Mouse (Mus musculus) forebrain, postnatal 0 days (tissue): ENCODE data around the gene Tub. TPM values are rescaled to one million over a fixed set of nuclear protein-coding genes. Genes with fewer than 3 reads are reported as not detected.
A peak's percentile ranks its signal among the peaks of the same experiment; 100 is the strongest.

Experiments
- ATAC-seq: fragments of 200-750 bp; cut with Nextera tagmentation; 2 replicates; pipeline ENCODE4 v1.8.0; 2017; ENCODE audit warnings: mild to moderate bottlenecking, moderate library complexity
- DNase-seq: peaks from one replicate; pipeline ENCODE4 v3.0.0-alpha.2; 2015
- H3K27ac ChIP-seq: fragments of 300-500 bp; sonication (generic); 2 replicates; pipeline ENCODE4 v1.5.1; 2014; ENCODE audit warnings: low read depth, mild to moderate bottlenecking, antibody characterized with exemption, low read length, moderate library complexity, mixed read lengths
- H3K27me3 ChIP-seq: fragments of 300-500 bp; sonication (generic); 2 replicates; pipeline ENCODE4 v1.6.1; 2014; ENCODE audit warnings: mild to moderate bottlenecking, low read length, mixed read lengths; ENCODE audit not compliant: insufficient read depth
- H3K36me3 ChIP-seq: fragments of 300-500 bp; sonication (generic); 2 replicates; pipeline ENCODE4 v1.6.1; 2014; ENCODE audit warnings: mild to moderate bottlenecking, moderate library complexity; ENCODE audit not compliant: insufficient read depth
- H3K4me1 ChIP-seq: fragments of 300-500 bp; sonication (generic); 2 replicates; pipeline ENCODE4 v1.6.1; 2014; ENCODE audit warnings: antibody characterized with exemption; ENCODE audit not compliant: insufficient read depth
- H3K4me2 ChIP-seq: fragments of 300-500 bp; sonication (generic); 2 replicates; pipeline ENCODE4 v1.6.1; 2014; ENCODE audit warnings: low read depth, mild to moderate bottlenecking, moderate library complexity
- H3K4me3 ChIP-seq: fragments of 300-500 bp; sonication (generic); 2 replicates; pipeline ENCODE4 v1.5.1; 2014; ENCODE audit warnings: low read depth, low read length, mixed read lengths
- H3K9ac ChIP-seq: fragments of 300-500 bp; sonication (generic); 2 replicates; pipeline ENCODE4 v1.6.1; 2014; ENCODE audit warnings: mild to moderate bottlenecking
- H3K9me3 ChIP-seq: fragments of 300-500 bp; sonication (generic); 2 replicates; pipeline ENCODE4 v1.6.1; 2016; ENCODE audit warnings: low read length
- CTCF ChIP-seq: sonication (generic); IDR thresholded peaks from 2 replicates; pipeline ENCODE4 v1.5.1; 2016; ENCODE audit warnings: antibody characterized with exemption, control low read depth, low read depth
- WGBS: fragments of 180-500 bp; shearing (Covaris S2); extraction: QIAGEN DNeasy Blood & Tissue Kit; methylation state at CpG from one replicate; pipeline ENCODE4 v1.1.7; 2014; 5-methylcytosine and 5-hydroxymethylcytosine counted together
- polyA plus RNA-seq: library from polyadenylated mRNA; unstranded; fragments of >200 nt; fragmentation: Nextera tagmentation; extraction: Ambion mirVana; gene quantifications from 2 replicates; pipeline ENCODE4 v1.2.1, GENCODE M21; 2015
- total RNA-seq: library from RNA; depleted of rRNA; stranded (reverse); fragments of >200 nt; gene quantifications from 2 replicates; pipeline ENCODE4 v1.2.3, GENCODE M21; 2014

The Tub gene
- total and polyA plus RNA-seq, 2 experiments from 2014 or later, result 39.1 to 188 TPM

GRCm38 (mm10) chr7:109039445-109039844 is 89.3 kb downstream of the Tub start:
- H3K27ac ChIP-seq, result peak overlapping the region; percentile 72
- H3K36me3 ChIP-seq, result peaks cover 9% of the 10 kb centered on the region; the same call in 1 of the 2 replicates
- peak; percentile 95 for ATAC-seq
- no peak for TF ChIP-seq CTCF
- peak; percentile 91 for DNase-seq
- WGBS, result 50% methylated on average over 5 of the region's 5 CpGs
- no peak overlapping the region for H3K4me2 ChIP-seq
- no peak overlapping the region for H3K9ac ChIP-seq
- H3K4me3 ChIP-seq, result no peak overlapping the region
- no peaks in the 10 kb centered on the region for H3K27me3 ChIP-seq
- H3K4me1 ChIP-seq, result no peaks in the 10 kb centered on the region; the same call in 1 of the 2 replicates
- H3K9me3 ChIP-seq, result no peaks in the 10 kb centered on the region

- no peak overlapping the region for H3K27ac ChIP-seq
Measured at GRCm38 (mm10) chr7:109045876-109046275, 95.7 kb downstream of the Tub start.

GRCm38 (mm10) chr7:109050831-109051230 is 100.7 kb downstream of the Tub start:
- Histone ChIP-seq H3K4me2 (no peak overlapping the region), H3K9ac (no peak overlapping the region), H3K27me3 (no peaks in the 10 kb centered on the region), H3K4me3 (no peak overlapping the region), H3K27ac (no peak overlapping the region), H3K9me3 (no peaks in the 10 kb centered on the region), H3K4me1 (no peaks in the 10 kb centered on the region), H3K36me3 (peaks cover 15% of the 10 kb centered on the region; the same call in 1 of the 2 replicates)
- TF ChIP-seq CTCF, result no peak
- DNase-seq (no peak), ATAC-seq (no peak)
- WGBS, result 71% methylated on average over 1 of the region's 1 CpGs

More at GRCm38 (mm10) chr7:109045876-109046275, 95.7 kb downstream of the Tub start:
- Histone ChIP-seq H3K27me3 (no peaks in the 10 kb centered on the region), H3K4me3 (no peak overlapping the region), H3K4me2 (no peak overlapping the region), H3K36me3 (no peaks in the 10 kb centered on the region), H3K9me3 (no peaks in the 10 kb centered on the region), H3K4me1 (no peaks in the 10 kb centered on the region), H3K9ac (no peak overlapping the region)
- no peak for TF ChIP-seq CTCF
- 96% methylated on average over 2 of the region's 2 CpGs for WGBS
- ATAC-seq (no peak), DNase-seq (no peak)

- no peak overlapping the region for H3K9ac ChIP-seq
- no peaks in the 10 kb centered on the region for H3K4me1 ChIP-seq
- ATAC-seq, result no peak
- H3K36me3 ChIP-seq, result peaks cover 9% of the 10 kb centered on the region; the same call in 1 of the 2 replicates
- no peak overlapping the region for H3K4me3 ChIP-seq
- DNase-seq, result no peak
- H3K27ac ChIP-seq, result no peak overlapping the region
- TF ChIP-seq CTCF, result no peak
- H3K4me2 ChIP-seq, result no peak overlapping the region
- WGBS, result 92% methylated on average over 4 of the region's 4 CpGs
- H3K9me3 ChIP-seq, result no peaks in the 10 kb centered on the region
- no peaks in the 10 kb centered on the region for H3K27me3 ChIP-seq
Measured at GRCm38 (mm10) chr7:109059536-109059935, 109.4 kb downstream of the Tub start.

GRCm38 (mm10) chr7:109069641-109070040 is 119.5 kb downstream of the Tub start:
- 70% methylated on average over 4 of the region's 4 CpGs for WGBS

GRCm38 (mm10) chr7:109072326-109072725 is 122.2 kb downstream of the Tub start:
- no peak for TF ChIP-seq CTCF
- no peak overlapping the region for H3K27ac ChIP-seq
- no peak overlapping the region for H3K9ac ChIP-seq
- H3K36me3 ChIP-seq, result no peaks in the 10 kb centered on the region
- H3K4me2 ChIP-seq, result no peak overlapping the region
- no peak for DNase-seq
- H3K27me3 ChIP-seq, result no peaks in the 10 kb centered on the region
- no peaks in the 10 kb centered on the region for H3K9me3 ChIP-seq
- WGBS, result 62% methylated on average over 5 of the region's 5 CpGs
- no peaks in the 10 kb centered on the region for H3K4me1 ChIP-seq
- ATAC-seq, result no peak
- H3K4me3 ChIP-seq, result no peak overlapping the region

More at GRCm38 (mm10) chr7:109069641-109070040, 119.5 kb downstream of the Tub start:
- no peak for ATAC-seq
- Histone ChIP-seq H3K9ac (no peak overlapping the region), H3K9me3 (no peaks in the 10 kb centered on the region), H3K36me3 (no peaks in the 10 kb centered on the region), H3K4me2 (no peak overlapping the region), H3K4me3 (no peak overlapping the region), H3K4me1 (no peaks in the 10 kb centered on the region), H3K27ac (no peak overlapping the region), H3K27me3 (no peaks in the 10 kb centered on the region)
- DNase-seq, result no peak
- no peak for TF ChIP-seq CTCF

GRCm38 (mm10) chr7:109082269-109083112 is 132.4 kb downstream of the Tub start:
- Histone ChIP-seq H3K4me3 (peak overlapping the region; percentile 78), H3K4me2 (peak overlapping the region; percentile 60), H3K27me3 (0 out of 2 replicates have a peak, but pooled peaks cover 6% of the 10 kb centered on the region), H3K9ac (peak overlapping the region; percentile 81), H3K4me1 (peaks cover 11% of the 10 kb centered on the region), H3K36me3 (no peaks in the 10 kb centered on the region), H3K27ac (peak overlapping the region; percentile 62), H3K9me3 (no peaks in the 10 kb centered on the region)
- no peak for TF ChIP-seq CTCF
- WGBS, result 11% methylated on average over 12 of the region's 12 CpGs
- peak; percentile 1 for DNase-seq
- ATAC-seq, result peak; percentile 35
